Mouse (Mus musculus): ENCODE data around the gene Nes. TPM values are rescaled to one million over a fixed set of nuclear protein-coding genes. Genes with fewer than 3 reads are reported as not detected.

The Nes gene
- polyA plus RNA-seq, 1 experiment from 2014 or later = 14.8 TPM

DNA sequence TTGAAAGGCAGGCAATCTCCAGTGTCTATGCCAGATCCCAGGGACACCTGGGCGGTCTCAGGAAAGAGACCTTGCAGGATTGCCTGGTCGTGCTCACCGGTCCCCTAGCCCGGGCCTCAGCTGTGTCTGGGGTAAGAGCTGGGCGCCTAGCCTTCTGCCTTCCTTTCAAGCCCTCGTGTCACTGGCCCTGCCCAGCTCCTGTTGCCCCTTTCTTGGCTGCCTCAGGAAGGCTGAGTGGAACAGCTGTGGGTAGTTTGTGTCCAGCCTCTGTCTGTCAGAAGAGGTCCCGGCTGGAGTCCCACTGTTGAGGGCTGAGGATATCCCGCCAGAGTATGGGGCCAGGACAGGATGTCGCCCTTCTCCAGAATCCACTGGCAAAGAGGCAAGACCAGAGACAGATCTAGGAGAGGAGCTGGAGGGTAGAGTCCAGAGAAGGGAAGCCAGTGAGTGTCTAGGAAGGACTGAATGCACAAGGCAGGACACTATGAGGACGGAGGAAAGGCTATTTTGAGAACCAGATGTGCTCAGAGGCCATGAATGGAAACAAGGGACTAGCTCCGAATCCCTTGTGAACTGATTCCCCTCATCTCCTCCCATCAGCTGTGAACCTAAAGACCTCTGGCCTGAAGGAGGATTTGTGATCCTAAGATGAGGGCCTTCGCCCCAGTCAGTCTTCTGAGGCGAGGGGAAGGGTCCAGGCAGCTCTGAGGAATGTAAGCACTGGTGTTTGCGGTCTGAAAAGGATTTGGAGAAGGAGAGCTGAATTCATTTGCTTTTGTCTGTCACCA is 2.9 kb downstream of the Nes start:
- peak overlapping the region; percentile 60 for H3K4me3 ChIP-seq
- no peaks in the 10 kb centered on the region for H3K9me3 ChIP-seq (replicated peaks)
- peaks cover 15% of the 10 kb centered on the region for H3K27me3 ChIP-seq
- peaks cover 50% of the 10 kb centered on the region for H3K4me1 ChIP-seq (replicated peaks)
- WGBS = 44% methylated on average over 14 of the region's 14 CpGs
- ATAC-seq (replicated peaks; ENCODE audit: insufficient number of reproducible peaks, insufficient read depth, low FRiP score, low read depth) = no peak
- H3K4me2 ChIP-seq = peak overlapping the region; percentile 89
- H3K36me3 ChIP-seq = 0 out of 2 replicates have a peak, but pooled peaks cover 2% of the 10 kb centered on the region
- peak overlapping the region; percentile 22; the same call in 1 of the 2 replicates for H3K27ac ChIP-seq
- H3K9ac ChIP-seq = peak overlapping the region; percentile 13; the same call in 1 of the 2 replicates

DNA sequence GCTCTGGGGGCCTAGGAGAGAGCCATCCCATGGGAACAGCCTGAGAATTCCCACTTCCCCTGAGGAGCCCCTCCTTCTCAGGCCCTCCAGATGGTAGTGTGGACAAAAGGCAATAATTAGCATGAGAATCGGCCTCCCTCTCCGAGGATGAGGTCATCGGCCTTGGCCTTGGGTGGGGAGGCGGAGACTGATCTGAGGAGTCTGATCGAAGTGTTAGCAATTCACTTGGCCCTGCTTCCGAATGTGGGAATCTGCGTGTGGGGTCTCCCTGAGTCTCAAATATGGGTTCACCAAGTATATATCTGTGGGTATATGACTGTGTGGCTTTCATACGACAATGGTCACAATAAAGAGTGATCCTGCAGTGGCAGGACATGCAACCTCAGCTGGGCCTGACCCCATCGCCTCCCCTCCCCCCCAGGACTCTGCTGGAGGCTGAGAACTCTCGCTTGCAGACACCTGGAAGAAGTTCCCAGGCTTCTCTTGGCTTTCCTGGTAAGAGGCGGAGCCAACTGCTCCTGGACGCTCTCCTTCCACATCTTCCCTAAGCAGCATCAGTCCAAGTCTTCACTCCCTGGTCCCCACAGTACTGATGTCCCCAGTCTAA is 3.6 kb downstream of the Nes start:
- Histone ChIP-seq H3K4me3 (peak overlapping the region; percentile 60), H3K9ac (peak overlapping the region; percentile 13; the same call in 1 of the 2 replicates), H3K4me2 (peak overlapping the region; percentile 89), H3K27ac (no peak overlapping the region), H3K4me1 (replicated peaks) (peaks cover 51% of the 10 kb centered on the region), H3K36me3 (0 out of 2 replicates have a peak, but pooled peaks cover 2% of the 10 kb centered on the region), H3K27me3 (peaks cover 15% of the 10 kb centered on the region), H3K9me3 (replicated peaks) (no peaks in the 10 kb centered on the region)
- 42% methylated on average over 12 of the region's 12 CpGs for WGBS
- ATAC-seq (replicated peaks; ENCODE audit: insufficient number of reproducible peaks, insufficient read depth, low FRiP score, low read depth) = no peak

DNA sequence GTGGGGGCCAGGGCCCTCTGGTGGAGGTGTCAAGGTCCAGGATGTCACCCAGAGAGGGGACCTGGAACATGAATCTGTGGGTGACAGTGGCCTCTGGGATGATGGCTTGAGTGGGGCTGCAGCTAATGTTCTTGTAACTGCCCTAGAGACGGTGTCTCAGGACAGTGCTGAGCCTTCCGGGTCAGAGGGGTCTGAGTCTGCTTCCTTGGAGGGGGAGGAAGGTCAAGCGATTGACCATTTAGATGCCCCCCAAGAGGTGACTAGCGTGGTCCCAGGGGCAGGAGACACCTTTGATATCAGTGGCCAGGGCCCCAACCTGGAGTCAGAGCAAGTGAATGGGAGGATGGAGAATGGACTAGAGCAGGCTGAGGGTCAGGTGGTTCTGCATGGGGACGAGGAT is 8.6 kb downstream of the Nes start:
- Histone ChIP-seq H3K27ac (no peak overlapping the region), H3K27me3 (no peaks in the 10 kb centered on the region), H3K9me3 (replicated peaks) (no peaks in the 10 kb centered on the region), H3K4me3 (no peak overlapping the region), H3K9ac (no peak overlapping the region), H3K4me1 (replicated peaks) (peaks cover 51% of the 10 kb centered on the region), H3K4me2 (no peak overlapping the region), H3K36me3 (0 out of 2 replicates have a peak, but pooled peaks cover 2% of the 10 kb centered on the region)
- ATAC-seq (replicated peaks; ENCODE audit: insufficient number of reproducible peaks, insufficient read depth, low FRiP score, low read depth) = no peak
- 78% methylated on average over 5 of the region's 5 CpGs for WGBS

GRCm38 (mm10) chr3:87980085-87980484 is 9.2 kb downstream of the Nes start:
- Histone ChIP-seq H3K27me3 (no peaks in the 10 kb centered on the region), H3K27ac (no peak overlapping the region), H3K36me3 (0 out of 2 replicates have a peak, but pooled peaks cover 2% of the 10 kb centered on the region), H3K4me2 (no peak overlapping the region), H3K4me3 (no peak overlapping the region), H3K9me3 (replicated peaks) (no peaks in the 10 kb centered on the region), H3K9ac (peak overlapping the region; percentile 13; the same call in 1 of the 2 replicates), H3K4me1 (replicated peaks) (peaks cover 53% of the 10 kb centered on the region)
- no peak for ATAC-seq (replicated peaks; ENCODE audit: insufficient number of reproducible peaks, insufficient read depth, low FRiP score, low read depth)
- 48% methylated on average over 3 of the region's 3 CpGs for WGBS

- 0 out of 2 replicates have a peak, but pooled peaks cover 2% of the 10 kb centered on the region for H3K36me3 ChIP-seq
- no peak overlapping the region for H3K27ac ChIP-seq
- H3K9me3 ChIP-seq (replicated peaks) = no peaks in the 10 kb centered on the region
- H3K4me3 ChIP-seq = no peak overlapping the region
- H3K27me3 ChIP-seq = no peaks in the 10 kb centered on the region
- peaks cover 59% of the 10 kb centered on the region for H3K4me1 ChIP-seq (replicated peaks)
- no peak overlapping the region for H3K4me2 ChIP-seq
- 68% methylated on average over 5 of the region's 5 CpGs for WGBS
- no peak for ATAC-seq (replicated peaks; ENCODE audit: insufficient number of reproducible peaks, insufficient read depth, low FRiP score, low read depth)
- H3K9ac ChIP-seq = no peak overlapping the region
Measured at GRCm38 (mm10) chr3:87980728-87981127, 9.8 kb downstream of the Nes start.

GRCm38 (mm10) chr3:87981214-87981760 is 10.4 kb downstream of the Nes start:
- 80% methylated on average over 6 of the region's 6 CpGs for WGBS
- ATAC-seq (replicated peaks; ENCODE audit: insufficient number of reproducible peaks, insufficient read depth, low FRiP score, low read depth) = no peak
- Histone ChIP-seq H3K27me3 (no peaks in the 10 kb centered on the region), H3K4me3 (no peak overlapping the region), H3K9me3 (replicated peaks) (no peaks in the 10 kb centered on the region), H3K9ac (no peak overlapping the region), H3K4me2 (no peak overlapping the region), H3K36me3 (0 out of 2 replicates have a peak, but pooled peaks cover under 1% of the 10 kb centered on the region), H3K4me1 (replicated peaks) (peaks cover 65% of the 10 kb centered on the region), H3K27ac (peak overlapping the region; percentile 90; the same call in 1 of the 2 replicates)

- Histone ChIP-seq H3K4me1 (replicated peaks) (peaks cover 72% of the 10 kb centered on the region), H3K36me3 (no peaks in the 10 kb centered on the region)
- WGBS = 25% methylated on average over 12 of the region's 12 CpGs
Measured at GRCm38 (mm10) chr3:87981894-87982835, 11.3 kb downstream of the Nes start.

GRCm38 (mm10) chr3:87982836-87983601 is 12.1 kb downstream of the Nes start:
- peaks cover 81% of the 10 kb centered on the region for H3K4me1 ChIP-seq (replicated peaks)
- peak; percentile 68 for ATAC-seq (replicated peaks; ENCODE audit: insufficient number of reproducible peaks, insufficient read depth, low FRiP score, low read depth)
- peak overlapping the region; percentile 53 for H3K4me2 ChIP-seq

More at GRCm38 (mm10) chr3:87981894-87982835, 11.3 kb downstream of the Nes start:
- Histone ChIP-seq H3K27ac (peak overlapping the region; percentile 90), H3K9me3 (replicated peaks) (no peaks in the 10 kb centered on the region), H3K4me2 (peak overlapping the region; percentile 53), H3K27me3 (no peaks in the 10 kb centered on the region), H3K4me3 (no peak overlapping the region), H3K9ac (peak overlapping the region; percentile 35; the same call in 1 of the 2 replicates)
- peak; percentile 45 for ATAC-seq (replicated peaks; ENCODE audit: insufficient number of reproducible peaks, insufficient read depth, low FRiP score, low read depth)

GRCm38 (mm10) chr3:87983627-87984026 is 12.7 kb downstream of the Nes start:
- H3K4me1 ChIP-seq (replicated peaks) = peaks cover 79% of the 10 kb centered on the region
- peak overlapping the region; percentile 22; the same call in 1 of the 2 replicates for H3K9ac ChIP-seq
- 48% methylated on average over 6 of the region's 6 CpGs for whole genome bisulfite sequencing
- H3K27ac ChIP-seq = peak overlapping the region; percentile 90
- 0 out of 2 replicates have a peak overlapping the region, but pooled peaks have one; percentile 10 for H3K4me3 ChIP-seq
- no peak for ATAC-seq (replicated peaks; ENCODE audit: insufficient number of reproducible peaks, insufficient read depth, low FRiP score, low read depth)
- H3K9me3 ChIP-seq (replicated peaks) = no peaks in the 10 kb centered on the region
- H3K4me2 ChIP-seq = peak overlapping the region; percentile 53
- H3K27me3 ChIP-seq = peaks cover 3% of the 10 kb centered on the region
- H3K36me3 ChIP-seq = no peaks in the 10 kb centered on the region

More at GRCm38 (mm10) chr3:87982836-87983601, 12.1 kb downstream of the Nes start:
- Histone ChIP-seq H3K9ac (peak overlapping the region; percentile 35; the same call in 1 of the 2 replicates), H3K36me3 (no peaks in the 10 kb centered on the region), H3K27me3 (no peaks in the 10 kb centered on the region), H3K27ac (peak overlapping the region; percentile 90), H3K4me3 (0 out of 2 replicates have a peak overlapping the region, but pooled peaks have one; percentile 10), H3K9me3 (replicated peaks) (no peaks in the 10 kb centered on the region)
- 8% methylated on average over 13 of the region's 13 CpGs for WGBS

GRCm38 (mm10) chr3:87984094-87984493 is 13.2 kb downstream of the Nes start:
- Histone ChIP-seq H3K4me3 (no peak overlapping the region), H3K9ac (peak overlapping the region; percentile 22; the same call in 1 of the 2 replicates), H3K27ac (peak overlapping the region; percentile 90), H3K36me3 (no peaks in the 10 kb centered on the region), H3K4me2 (no peak overlapping the region), H3K27me3 (peaks cover 8% of the 10 kb centered on the region), H3K9me3 (replicated peaks) (no peaks in the 10 kb centered on the region), H3K4me1 (replicated peaks) (peaks cover 76% of the 10 kb centered on the region)
- 24% methylated on average over 3 of the region's 3 CpGs for WGBS
- ATAC-seq (replicated peaks; ENCODE audit: insufficient number of reproducible peaks, insufficient read depth, low FRiP score, low read depth) = no peak

All from heart, embryonic 15.5 days (tissue).